Mouse (Mus musculus) T-cell, adult 2 months (primary cell): Measurements from ENCODE around the gene Kdelr2.

Experiments used
- DNase-seq: peaks from one replicate; pipeline ENCODE4 v3.0.0; 2022; ENCODE audit warnings: low spot score

The Kdelr2 gene

DNA sequence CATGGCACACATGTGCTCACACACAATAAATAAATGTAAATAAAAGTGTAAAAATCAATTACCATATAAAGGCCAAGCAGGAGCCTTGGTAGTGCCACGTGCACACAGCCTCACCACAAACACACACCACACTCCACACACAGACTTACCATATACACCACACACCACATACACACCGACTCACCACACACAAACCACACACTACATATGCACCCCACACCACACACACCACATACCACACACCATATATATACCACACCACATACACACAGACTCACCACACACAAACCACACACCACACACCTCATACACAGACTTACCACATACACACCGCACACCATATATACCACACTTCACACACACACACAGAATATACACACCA is 67.5 kb downstream of the Kdelr2 start:
- no peak for DNase-seq
